Mouse (Mus musculus) ES-Bruce4 (cell line): ENCODE results near the gene Gba2.

ENCODE experiments used
- CTCF ChIP-seq: IDR thresholded peaks from one replicate; pipeline ENCODE4 v1.8.1; 2011; ENCODE audit warnings: low read depth, low read length
- EP300 ChIP-seq: IDR thresholded peaks from 2 replicates; pipeline ENCODE4 v1.6.1; 2011; ENCODE audit warnings: low read depth, low read length; ENCODE audit not compliant: insufficient read depth
- POLR2A ChIP-seq: IDR thresholded peaks from one replicate; pipeline ENCODE4 v1.8.1; 2011; ENCODE audit warnings: low read length; ENCODE audit not compliant: insufficient read depth

GRCm38 (mm10) chr4:43567140-43567539 is 11.5 kb downstream of the Gba2 start:
- no peak for TF ChIP-seq CTCF
- TF ChIP-seq EP300 = no peak
- TF ChIP-seq POLR2A = no peak
